Mouse (Mus musculus): ENCODE measurements around the gene Ipo11. TPM values are rescaled to one million over a fixed set of nuclear protein-coding genes. Genes with fewer than 3 reads are reported as not detected.
A peak's percentile ranks its signal among the peaks of the same experiment; 100 is the strongest.

Gene Ipo11
- polyA plus RNA-seq, 1 experiment: 25.3 TPM

DNA sequence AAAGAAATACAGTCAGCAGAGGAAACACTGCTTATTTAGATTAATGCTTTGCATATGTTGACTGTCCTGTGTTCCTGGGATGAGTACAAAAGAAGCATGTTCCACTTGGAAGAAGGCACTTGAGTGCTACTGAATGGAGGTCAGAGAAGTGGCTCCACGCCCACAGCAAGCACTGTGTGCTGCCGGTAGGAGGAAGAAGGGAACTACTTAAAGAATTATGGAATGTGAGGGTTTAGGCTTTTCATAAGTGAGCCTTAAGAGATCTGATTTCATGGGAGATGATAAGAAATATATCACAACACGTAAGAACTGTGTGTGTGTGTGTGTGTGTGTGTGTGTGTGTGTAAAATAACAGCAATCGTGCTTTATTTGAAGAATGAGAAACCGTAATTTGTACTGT is 129.5 kb downstream of the Ipo11 start:
- Histone ChIP-seq H3K4me3 (ENCODE audit: insufficient read depth, low read length) (no peak overlapping the region), H3K27ac (ENCODE audit: insufficient read depth, low read depth, low read length) (no peak overlapping the region), H3K4me1 (ENCODE audit: control insufficient read depth, insufficient read depth, low read length) (peaks cover 11% of the 10 kb centered on the region)
- no peak for TF ChIP-seq POLR2A (IDR thresholded peaks at IDR 0.05; ENCODE audit: borderline replicate concordance, low read depth, low read length)
- no peak for TF ChIP-seq CTCF (IDR thresholded peaks at IDR 0.05; ENCODE audit: low read depth, low read length)

- Histone ChIP-seq H3K4me1 (ENCODE audit: control insufficient read depth, insufficient read depth, low read length) (0 out of 2 replicates have a peak, but pooled peaks cover 2% of the 10 kb centered on the region), H3K27ac (ENCODE audit: insufficient read depth, low read depth, low read length) (no peak overlapping the region), H3K4me3 (ENCODE audit: insufficient read depth, low read length) (no peak overlapping the region)
- TF ChIP-seq CTCF (IDR thresholded peaks at IDR 0.05; ENCODE audit: low read depth, low read length) (no peak), POLR2A (IDR thresholded peaks at IDR 0.05; ENCODE audit: borderline replicate concordance, low read depth, low read length) (no peak)
These were observed 131.6 kb downstream of the Ipo11 start for GRCm38 (mm10) chr13:106805146-106805545.

GRCm38 (mm10) chr13:106798026-106798425 is 138.7 kb downstream of the Ipo11 start:
- no peak for TF ChIP-seq CTCF (IDR thresholded peaks at IDR 0.05; ENCODE audit: low read depth, low read length)
- TF ChIP-seq POLR2A (IDR thresholded peaks at IDR 0.05; ENCODE audit: borderline replicate concordance, low read depth, low read length): no peak
- no peak overlapping the region for H3K27ac ChIP-seq (ENCODE audit: insufficient read depth, low read depth, low read length)
- H3K4me1 ChIP-seq (ENCODE audit: control insufficient read depth, insufficient read depth, low read length): no peaks in the 10 kb centered on the region
- H3K4me3 ChIP-seq (ENCODE audit: insufficient read depth, low read length): no peak overlapping the region

DNA sequence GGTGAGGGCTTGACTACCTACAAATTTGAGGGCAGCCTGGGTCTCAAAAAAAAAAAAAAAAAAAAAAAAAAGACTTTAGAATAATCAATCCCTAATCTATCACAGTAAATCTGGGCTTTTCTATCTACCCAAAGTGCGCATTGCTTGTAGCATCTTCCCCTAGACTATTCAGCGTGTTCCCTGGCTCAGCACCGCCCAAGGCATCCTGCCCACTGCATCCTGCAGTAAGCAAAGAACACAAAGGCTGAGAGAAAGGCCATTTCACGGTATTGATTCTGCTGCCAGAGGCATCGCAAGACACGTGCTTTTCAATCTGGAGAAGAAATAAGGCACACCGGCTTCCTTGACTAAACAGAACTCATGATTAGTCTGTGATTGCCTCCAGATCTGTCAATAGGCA is 147.9 kb downstream of the Ipo11 start:
- TF ChIP-seq POLR2A (IDR thresholded peaks at IDR 0.05; ENCODE audit: borderline replicate concordance, low read depth, low read length) (no peak), CTCF (IDR thresholded peaks at IDR 0.05; ENCODE audit: low read depth, low read length) (no peak)
- Histone ChIP-seq H3K4me3 (ENCODE audit: insufficient read depth, low read length) (no peak overlapping the region), H3K27ac (ENCODE audit: insufficient read depth, low read depth, low read length) (no peak overlapping the region), H3K4me1 (ENCODE audit: control insufficient read depth, insufficient read depth, low read length) (no peaks in the 10 kb centered on the region)

GRCm38 (mm10) chr13:106768807-106769206 is 168.0 kb downstream of the Ipo11 start:
- TF ChIP-seq POLR2A (IDR thresholded peaks at IDR 0.05; ENCODE audit: borderline replicate concordance, low read depth, low read length) (no peak), CTCF (IDR thresholded peaks at IDR 0.05; ENCODE audit: low read depth, low read length) (no peak)
- Histone ChIP-seq H3K4me3 (ENCODE audit: insufficient read depth, low read length) (no peak overlapping the region), H3K27ac (ENCODE audit: insufficient read depth, low read depth, low read length) (no peak overlapping the region), H3K4me1 (ENCODE audit: control insufficient read depth, insufficient read depth, low read length) (no peaks in the 10 kb centered on the region)

- H3K27ac ChIP-seq (ENCODE audit: insufficient read depth, low read depth, low read length): no peak overlapping the region
- H3K4me1 ChIP-seq (ENCODE audit: control insufficient read depth, insufficient read depth, low read length): peaks cover 11% of the 10 kb centered on the region
- TF ChIP-seq CTCF (IDR thresholded peaks at IDR 0.05; ENCODE audit: low read depth, low read length) (no peak), POLR2A (IDR thresholded peaks at IDR 0.05; ENCODE audit: borderline replicate concordance, low read depth, low read length) (no peak)
- H3K4me3 ChIP-seq (ENCODE audit: insufficient read depth, low read length): no peak overlapping the region
These were observed 174.1 kb downstream of the Ipo11 start for GRCm38 (mm10) chr13:106762611-106763010.

DNA sequence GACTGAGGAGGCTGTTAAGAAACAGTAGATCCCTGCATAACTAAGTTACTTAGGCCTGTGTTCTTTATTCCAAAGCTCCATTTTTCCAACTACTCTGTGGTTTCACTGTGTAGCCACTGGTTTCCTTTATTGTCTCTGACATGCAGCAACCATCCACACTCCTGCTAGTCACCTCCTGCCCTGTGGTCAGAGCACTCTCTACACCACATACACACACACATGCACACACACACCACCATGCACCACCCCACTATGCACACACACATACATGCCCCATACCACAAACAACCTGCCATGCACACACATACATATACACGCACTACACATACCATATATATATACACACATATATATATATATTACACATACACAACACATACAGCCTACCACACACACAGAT is 175.1 kb downstream of the Ipo11 start:
- Histone ChIP-seq H3K27ac (ENCODE audit: insufficient read depth, low read depth, low read length) (no peak overlapping the region), H3K4me1 (ENCODE audit: control insufficient read depth, insufficient read depth, low read length) (peaks cover 11% of the 10 kb centered on the region), H3K4me3 (ENCODE audit: insufficient read depth, low read length) (no peak overlapping the region)
- TF ChIP-seq CTCF (IDR thresholded peaks at IDR 0.05; ENCODE audit: low read depth, low read length) (no peak), POLR2A (IDR thresholded peaks at IDR 0.05; ENCODE audit: borderline replicate concordance, low read depth, low read length) (no peak)

DNA sequence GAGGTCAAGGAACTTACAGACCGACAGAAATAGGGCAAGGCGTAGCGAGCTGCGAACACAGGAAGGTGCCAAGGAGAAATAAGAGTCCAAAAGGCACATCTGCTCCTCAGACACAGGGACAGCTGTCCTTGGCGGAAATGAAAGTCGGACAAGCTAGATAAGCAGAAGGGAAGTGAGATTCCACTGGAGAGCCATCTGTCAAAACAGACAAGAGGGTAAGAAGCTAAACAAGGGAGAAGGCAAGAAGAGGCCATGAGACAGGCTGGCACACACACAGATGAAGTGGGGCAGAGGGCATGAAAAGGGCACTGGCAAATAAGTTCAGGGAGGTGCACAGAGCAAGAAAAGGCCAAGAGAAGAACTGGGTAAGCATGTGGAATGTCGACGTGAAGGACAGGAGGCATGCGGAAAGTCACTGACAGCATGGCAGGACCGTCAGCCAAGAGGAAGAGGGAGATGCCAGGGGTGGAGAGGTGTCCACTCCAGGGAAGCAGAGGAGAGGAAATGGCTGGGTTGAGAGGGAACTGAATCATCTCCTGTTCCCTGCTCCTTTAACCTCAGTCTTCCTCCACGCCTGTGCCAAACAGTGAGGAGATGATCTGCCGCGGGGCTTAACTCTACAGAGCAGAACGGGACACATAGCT is 176.4 kb downstream of the Ipo11 start:
- H3K4me1 ChIP-seq (ENCODE audit: control insufficient read depth, insufficient read depth, low read length): peaks cover 11% of the 10 kb centered on the region
- H3K4me3 ChIP-seq (ENCODE audit: insufficient read depth, low read length): peak overlapping the region; percentile 18
- no peak for TF ChIP-seq POLR2A (IDR thresholded peaks at IDR 0.05; ENCODE audit: borderline replicate concordance, low read depth, low read length)
- TF ChIP-seq CTCF (IDR thresholded peaks at IDR 0.05; ENCODE audit: low read depth, low read length): no peak
- peak overlapping the region; percentile 53 for H3K27ac ChIP-seq (ENCODE audit: insufficient read depth, low read depth, low read length)

GRCm38 (mm10) chr13:106755892-106756291 is 180.9 kb downstream of the Ipo11 start:
- no peak overlapping the region for H3K4me3 ChIP-seq (ENCODE audit: insufficient read depth, low read length)
- TF ChIP-seq POLR2A (IDR thresholded peaks at IDR 0.05; ENCODE audit: borderline replicate concordance, low read depth, low read length) (no peak), CTCF (IDR thresholded peaks at IDR 0.05; ENCODE audit: low read depth, low read length) (no peak)
- no peak overlapping the region for H3K27ac ChIP-seq (ENCODE audit: insufficient read depth, low read depth, low read length)
- H3K4me1 ChIP-seq (ENCODE audit: control insufficient read depth, insufficient read depth, low read length): peaks cover 7% of the 10 kb centered on the region

DNA sequence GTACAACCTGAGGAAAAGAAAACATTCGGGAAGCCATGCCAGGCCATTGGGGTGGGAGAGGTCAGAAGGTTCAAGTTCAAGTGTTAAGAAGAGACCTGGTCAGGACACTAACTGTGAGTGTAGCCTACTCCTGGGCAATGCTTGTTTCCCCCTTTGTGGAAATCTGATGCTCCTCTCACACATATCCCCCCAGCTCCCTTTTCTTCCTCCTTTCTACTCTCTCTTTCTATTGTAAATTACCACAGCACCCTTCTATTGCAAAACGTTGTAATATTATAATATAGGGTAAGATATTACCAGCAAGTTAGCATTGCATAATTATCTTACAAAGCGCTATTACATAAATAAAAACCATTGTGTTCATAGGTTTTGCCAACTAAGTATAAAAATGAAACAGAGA is 182.5 kb downstream of the Ipo11 start:
- TF ChIP-seq POLR2A (IDR thresholded peaks at IDR 0.05; ENCODE audit: borderline replicate concordance, low read depth, low read length) (no peak), CTCF (IDR thresholded peaks at IDR 0.05; ENCODE audit: low read depth, low read length) (no peak)
- no peak overlapping the region for H3K4me3 ChIP-seq (ENCODE audit: insufficient read depth, low read length)
- H3K4me1 ChIP-seq (ENCODE audit: control insufficient read depth, insufficient read depth, low read length): no peaks in the 10 kb centered on the region
- no peak overlapping the region for H3K27ac ChIP-seq (ENCODE audit: insufficient read depth, low read depth, low read length)

Data from bone marrow macrophage, adult 2 months (primary cell).